Mouse (Mus musculus): Measurements from ENCODE around the gene Ppp1r10. TPM values are rescaled to one million over a fixed set of nuclear protein-coding genes. Genes with fewer than 3 reads are reported as not detected.

The Ppp1r10 gene
- total RNA-seq, 2 experiments from 2014 or later: 70.2 to 76.0 TPM

GRCm38 (mm10) chr17:35897644-35898573, 18.3 kb upstream of the Ppp1r10 start:
- intact Hi-C loops (cut with DNase I): no loop called here
- DNase-seq (ENCODE audit: low spot score in 2 of 2): no peak

- intact Hi-C loops (cut with DNase I): no loop called here
- DNase-seq (ENCODE audit: low spot score in 2 of 2): no peak
Measured at GRCm38 (mm10) chr17:35900636-35901035, 15.6 kb upstream of the Ppp1r10 start.

GRCm38 (mm10) chr17:35903343-35903991, 12.8 kb upstream of the Ppp1r10 start:
- intact Hi-C loops (cut with DNase I): no loop called here
- DNase-seq (ENCODE audit: low spot score in 2 of 2): no peak

GRCm38 (mm10) chr17:35903992-35904355, 12.3 kb upstream of the Ppp1r10 start:
- intact Hi-C loops (cut with DNase I): no loop called here

GRCm38 (mm10) chr17:35905587-35905986, 10.6 kb upstream of the Ppp1r10 start:
- intact Hi-C loops (cut with DNase I): no loop called here

More at GRCm38 (mm10) chr17:35903992-35904355, 12.3 kb upstream of the Ppp1r10 start:
- no peak for DNase-seq (ENCODE audit: low spot score in 2 of 2)

GRCm38 (mm10) chr17:35907609-35908008, 8.6 kb upstream of the Ppp1r10 start:
- intact Hi-C loops (cut with DNase I): no loop called here
- DNase-seq (ENCODE audit: low spot score in 2 of 2): no peak

More at GRCm38 (mm10) chr17:35905587-35905986, 10.6 kb upstream of the Ppp1r10 start:
- no peak for DNase-seq (ENCODE audit: low spot score in 2 of 2)

GRCm38 (mm10) chr17:35909186-35909918, 6.9 kb upstream of the Ppp1r10 start:
- DNase-seq (ENCODE audit: low spot score in 2 of 2): no peak
- intact Hi-C loops (cut with DNase I): no loop called here

GRCm38 (mm10) chr17:35909919-35910369, 6.3 kb upstream of the Ppp1r10 start, which contains the start of gene Atat1:
Atat1 (minus strand) TSS chr17:35910075.
- intact Hi-C loops (cut with DNase I): no loop called here
- peak; percentile 93 to 95 for DNase-seq (ENCODE audit: low spot score in 2 of 2)

- DNase-seq (ENCODE audit: low spot score in 2 of 2): no peak
- intact Hi-C loops (cut with DNase I): loop anchor here (5.0 kb wide), 1 partner anchor 78 kb away; the partner anchor contains the start of gene Tubb5
Measured at GRCm38 (mm10) chr17:35914975-35915374, 1.3 kb upstream of the Ppp1r10 start.

GRCm38 (mm10) chr17:35915538-35916296, 517 bp upstream of the Ppp1r10 start:
- no peak for DNase-seq (ENCODE audit: low spot score in 2 of 2)
- intact Hi-C loops (cut with DNase I): loop anchor here (5.0 kb wide), 1 partner anchor 78 kb away; the partner anchor contains the start of gene Tubb5

GRCm38 (mm10) chr17:35917143-35917462, 869 bp downstream of the Ppp1r10 start:
- intact Hi-C loops (cut with DNase I): loop anchor here (5.0 kb wide), 1 partner anchor 80 kb away; the partner anchor contains the start of gene Tubb5

GRCm38 (mm10) chr17:35917463-35918251, 1.4 kb downstream of the Ppp1r10 start:
- DNase-seq (ENCODE audit: low spot score in 2 of 2): peak; percentile 62 to 74
- intact Hi-C loops (cut with DNase I): loop anchor here (5.0 kb wide), 1 partner anchor 80 kb away; the partner anchor contains the start of gene Tubb5

More at GRCm38 (mm10) chr17:35917143-35917462, 869 bp downstream of the Ppp1r10 start:
- peak in 1 of 2 experiments; percentile 43 for DNase-seq (ENCODE audit: low spot score in 2 of 2)

- DNase-seq (ENCODE audit: low spot score in 2 of 2): peak in 1 of 2 experiments; percentile 69
- intact Hi-C loops (cut with DNase I): loop anchor here (5.0 kb wide), 1 partner anchor 81 kb away; the partner anchor contains the start of gene Tubb5
Measured at GRCm38 (mm10) chr17:35918276-35919059, 2.2 kb downstream of the Ppp1r10 start.

- intact Hi-C loops (cut with DNase I): loop anchor here (5.0 kb wide), 1 partner anchor 82 kb away; the partner anchor contains the start of gene Tubb5
- peak; percentile 93 to 98 for DNase-seq (ENCODE audit: low spot score in 2 of 2)
Measured at GRCm38 (mm10) chr17:35919060-35919715, 3.0 kb downstream of the Ppp1r10 start.

- intact Hi-C loops (cut with DNase I): loop anchor here (5.0 kb wide), 1 partner anchor 83 kb away; the partner anchor contains the start of gene Tubb5
- no peak for DNase-seq (ENCODE audit: low spot score in 2 of 2)
Measured at GRCm38 (mm10) chr17:35919864-35920301, 3.6 kb downstream of the Ppp1r10 start.

- intact Hi-C loops (cut with DNase I): no loop called here
- DNase-seq (ENCODE audit: low spot score in 2 of 2): no peak
Measured at GRCm38 (mm10) chr17:35920384-35920783, 4.2 kb downstream of the Ppp1r10 start.
